Mouse (Mus musculus): ENCODE measurements around the gene Shbg.
A peak's percentile ranks its signal among the peaks of the same experiment; 100 is the strongest.

Shbg gene

GRCm38 (mm10) chr11:69601768-69602167, 15.9 kb downstream of the Shbg start:
- DNase-seq (ENCODE audit: low read depth, low spot score) = no peak

DNA sequence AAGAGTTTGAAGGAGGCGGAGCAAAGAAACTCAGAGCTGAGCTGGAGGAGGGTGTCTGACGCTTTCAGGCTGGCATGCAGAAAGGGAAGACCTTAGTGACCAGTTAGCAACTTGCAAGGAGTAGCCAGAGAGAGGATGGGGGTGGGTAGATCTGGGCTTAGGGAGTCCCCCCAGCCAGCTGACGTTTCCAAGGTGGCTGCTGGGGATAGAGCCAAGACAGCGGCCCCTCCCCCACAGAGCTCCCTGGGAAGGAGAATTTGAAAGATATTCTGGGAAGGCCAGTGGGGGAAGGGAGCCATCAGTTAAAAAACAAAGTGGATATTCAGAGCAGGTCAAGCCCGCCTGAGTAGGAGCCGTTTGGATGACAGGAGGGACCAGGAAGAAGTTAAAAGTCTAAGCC, 17.6 kb downstream of the Shbg start:
- DNase-seq (ENCODE audit: low read depth, low spot score) = no peak

- no peak for DNase-seq (ENCODE audit: low read depth, low spot score)
Measured at GRCm38 (mm10) chr11:69599436-69599835, 18.3 kb downstream of the Shbg start.

DNA sequence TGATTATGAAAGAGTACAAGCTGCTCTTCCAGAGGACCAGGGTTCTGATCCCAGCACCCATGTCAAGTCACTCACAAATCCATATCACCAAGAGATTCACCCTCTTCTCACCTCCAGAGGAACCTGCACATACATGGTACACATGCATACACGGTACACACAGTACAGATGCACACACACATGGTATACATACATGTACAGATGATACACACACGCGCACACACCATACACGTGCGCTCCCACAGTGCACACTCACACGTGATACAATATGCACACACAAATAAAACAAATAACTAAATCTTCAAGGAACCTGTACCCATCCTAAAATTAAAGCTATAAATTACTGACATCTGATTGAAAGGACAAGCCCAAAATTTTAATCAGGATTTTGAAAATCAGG, 22.9 kb downstream of the Shbg start:
- no peak for DNase-seq (ENCODE audit: low read depth, low spot score)

- no peak for DNase-seq (ENCODE audit: low read depth, low spot score)
Measured at GRCm38 (mm10) chr11:69592799-69593198, 24.9 kb downstream of the Shbg start.

DNA sequence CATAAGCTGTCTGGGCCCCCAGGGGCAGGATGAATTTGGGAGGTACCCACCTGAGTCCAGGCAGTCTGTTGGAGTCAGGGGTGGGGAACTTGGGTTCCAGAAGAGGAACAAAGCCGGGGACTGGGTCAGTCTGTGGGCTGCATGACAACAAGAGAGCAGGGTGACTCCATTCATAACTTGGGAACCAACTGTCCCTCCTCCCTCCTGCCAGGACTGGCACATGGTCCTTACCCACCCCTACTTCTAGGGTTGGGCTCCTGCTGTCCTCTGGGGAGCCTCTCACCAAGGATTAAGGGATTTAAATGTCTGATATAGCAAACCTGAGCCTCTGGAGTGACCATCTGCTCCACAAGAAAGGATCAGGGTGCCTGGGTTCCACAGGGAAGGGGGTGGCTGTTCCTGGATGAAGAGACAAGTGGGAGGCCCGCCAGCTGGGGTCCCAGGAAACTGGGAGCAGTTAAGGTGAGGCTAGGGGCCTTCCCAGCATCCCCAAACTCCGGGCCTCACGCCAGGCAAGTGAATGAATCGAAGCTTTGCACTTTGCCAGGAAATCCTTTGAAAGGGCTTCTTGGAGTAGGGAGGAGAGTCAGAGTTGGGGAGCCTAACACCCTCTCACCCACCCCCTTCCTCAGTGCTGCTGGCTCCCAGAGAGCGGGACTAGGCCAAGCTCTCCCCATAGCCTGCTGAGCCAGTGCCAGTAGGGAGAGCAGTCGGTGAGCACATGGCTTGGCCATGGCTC, 25.6 kb downstream of the Shbg start:
- no peak for DNase-seq (ENCODE audit: low read depth, low spot score)

- DNase-seq (ENCODE audit: low read depth, low spot score) = no peak
Measured at GRCm38 (mm10) chr11:69591424-69591823, 26.3 kb downstream of the Shbg start.

DNA sequence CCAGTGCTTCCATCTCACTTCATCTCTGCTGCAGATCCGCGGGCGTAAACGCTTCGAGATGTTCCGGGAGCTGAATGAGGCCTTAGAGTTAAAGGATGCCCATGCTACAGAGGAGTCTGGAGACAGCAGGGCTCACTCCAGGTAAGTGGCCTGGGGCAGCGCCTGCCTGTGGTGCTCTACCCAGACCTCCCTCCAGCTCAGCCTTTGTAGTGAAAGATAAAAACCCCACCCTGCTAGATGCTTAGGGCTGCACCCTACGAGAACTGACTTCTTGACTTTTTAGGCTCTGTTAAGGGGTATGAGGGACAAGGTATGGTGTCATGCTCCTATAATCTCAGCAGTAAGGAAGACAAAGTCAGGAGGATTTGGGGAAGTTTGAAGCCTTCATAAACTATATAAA, 27.1 kb downstream of the Shbg start:
- DNase-seq (ENCODE audit: low read depth, low spot score) = no peak

GRCm38 (mm10) chr11:69589207-69589834, 28.4 kb downstream of the Shbg start:
- DNase-seq (ENCODE audit: low read depth, low spot score) = no peak

DNA sequence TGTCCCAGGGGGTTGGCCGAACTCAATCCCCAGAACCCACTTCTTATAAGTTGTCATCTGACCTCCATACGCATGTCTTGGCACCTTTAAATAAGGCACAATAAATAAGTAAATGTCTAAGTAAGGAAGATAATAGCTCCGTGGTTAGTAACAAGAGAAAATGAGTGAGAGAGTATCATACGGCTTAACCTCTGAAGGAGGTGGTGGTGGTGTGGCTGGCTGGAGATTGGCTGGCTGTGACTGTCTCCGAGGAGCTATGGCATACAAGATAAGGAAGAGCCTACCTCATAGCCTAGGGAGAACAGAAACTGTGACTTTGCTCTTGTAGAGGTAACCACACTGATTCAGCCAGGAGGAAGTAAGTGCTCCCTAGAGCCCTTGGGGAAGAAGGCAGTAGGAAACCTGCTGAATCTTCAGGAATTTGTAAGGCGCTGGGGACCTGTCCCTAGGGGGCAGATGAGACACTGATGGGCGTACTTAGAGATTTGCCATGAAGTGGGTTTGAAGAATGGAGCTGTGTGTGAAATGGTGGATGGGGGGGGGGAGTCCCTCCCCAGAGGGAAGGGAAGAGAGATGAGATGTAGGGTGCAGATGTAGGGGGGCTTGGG, 31.9 kb downstream of the Shbg start:
- no peak for DNase-seq (ENCODE audit: low read depth, low spot score)

- DNase-seq (ENCODE audit: low read depth, low spot score) = no peak
Measured at GRCm38 (mm10) chr11:69584937-69585336, 32.8 kb downstream of the Shbg start.

DNA sequence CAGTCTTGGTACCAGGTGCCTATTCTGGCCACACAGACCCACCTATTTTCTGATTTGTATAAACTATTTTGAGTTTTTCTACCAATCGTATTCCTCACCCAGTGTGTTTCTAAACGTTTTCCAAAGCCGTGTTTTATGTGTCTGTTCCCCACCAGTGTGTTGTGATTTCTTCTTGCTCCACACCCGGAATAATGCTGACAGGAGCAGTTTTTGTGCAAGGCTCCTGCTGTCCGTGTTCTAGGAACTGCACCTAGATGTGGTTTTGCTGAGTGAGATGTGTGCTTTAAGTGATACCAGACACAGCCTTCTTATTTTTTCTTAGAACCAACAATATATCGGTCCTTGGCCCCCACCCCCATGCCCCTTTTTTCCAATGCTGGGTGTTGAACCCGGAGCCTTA, 33.7 kb downstream of the Shbg start:
- no peak for DNase-seq (ENCODE audit: low read depth, low spot score)

GRCm38 (mm10) chr11:69582230-69582805, 35.4 kb downstream of the Shbg start:
- no peak for DNase-seq (ENCODE audit: low read depth, low spot score)

- peak; percentile 40 for DNase-seq (ENCODE audit: low read depth, low spot score)
Measured at GRCm38 (mm10) chr11:69581814-69582213, 35.9 kb downstream of the Shbg start.

GRCm38 (mm10) chr11:69581147-69581688, 36.5 kb downstream of the Shbg start:
- DNase-seq (ENCODE audit: low read depth, low spot score) = peak; percentile 94

- no peak for DNase-seq (ENCODE audit: low read depth, low spot score)
Measured at GRCm38 (mm10) chr11:69580572-69581146, 37.0 kb downstream of the Shbg start.

- DNase-seq (ENCODE audit: low read depth, low spot score) = peak; percentile 99
Measured at GRCm38 (mm10) chr11:69580091-69580514, 37.6 kb downstream of the Shbg start, which contains the start of the genes Wrap53 and Trp53. Wrap53 (minus strand) TSS chr11:69580255. Trp53 (plus strand) TSS chr11:69580359.

DNA sequence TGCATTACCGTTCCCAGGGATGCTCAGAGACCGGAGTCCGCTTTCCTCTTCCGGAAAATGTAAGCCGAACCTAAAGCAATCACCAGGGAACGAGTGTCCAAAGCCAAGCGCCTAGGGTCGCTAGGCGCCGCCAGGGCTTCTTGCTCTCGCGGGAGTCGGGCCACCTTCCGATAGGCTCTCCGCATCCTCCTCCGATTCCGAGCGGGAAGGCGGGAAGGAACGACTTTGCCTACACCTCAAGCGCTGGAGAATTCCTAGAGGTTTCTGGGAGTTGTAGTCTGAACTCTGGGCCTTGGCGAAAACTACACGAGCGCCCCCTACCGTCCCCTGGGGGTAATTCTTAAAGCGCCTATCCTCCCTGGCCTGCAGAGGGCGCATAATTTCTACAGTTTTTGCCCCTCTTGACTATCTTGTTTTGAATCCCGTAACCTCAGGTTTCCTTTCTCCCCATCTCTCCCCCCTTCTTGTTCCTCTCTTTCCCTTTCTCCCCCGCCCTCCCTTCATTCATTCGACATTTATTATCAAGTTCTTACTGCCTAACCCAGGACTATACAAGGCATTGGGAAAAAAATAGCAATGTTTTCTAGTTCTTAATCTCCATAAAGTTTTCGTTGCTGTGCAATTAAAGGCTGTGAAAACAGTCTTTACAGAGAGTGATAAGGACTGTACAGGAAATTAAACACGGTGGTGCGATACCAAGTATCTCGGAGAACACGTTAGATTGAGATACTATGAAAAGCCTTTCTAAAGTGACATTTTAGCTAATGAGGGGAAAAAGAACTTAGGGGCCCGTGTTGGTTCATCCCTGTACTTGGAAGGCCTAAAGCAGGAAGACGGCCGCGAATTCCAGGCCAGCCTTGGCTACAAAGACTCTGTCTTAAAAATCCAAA, 38.3 kb downstream of the Shbg start:
- DNase-seq (ENCODE audit: low read depth, low spot score) = peak; percentile 99

DNA sequence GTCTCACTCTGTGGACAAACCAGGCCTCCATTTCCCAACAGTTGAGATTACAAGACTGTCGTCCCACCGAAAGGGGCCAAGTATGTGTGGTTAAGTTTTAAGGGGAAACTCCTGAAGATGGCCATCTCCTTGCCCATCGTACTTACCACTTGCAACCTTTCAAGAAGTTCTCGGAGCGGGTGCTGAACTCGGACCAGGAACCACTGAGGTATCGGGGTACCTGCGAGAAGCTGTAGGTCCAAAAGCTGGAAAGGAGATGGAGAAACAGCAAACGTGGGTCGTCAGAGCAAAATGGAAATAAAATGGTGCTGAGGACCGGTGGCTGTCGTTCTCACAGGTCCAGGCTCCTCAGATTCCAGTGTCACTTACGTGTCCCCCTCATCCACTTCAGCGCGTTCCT, 39.4 kb downstream of the Shbg start:
- DNase-seq (ENCODE audit: low read depth, low spot score) = no peak

- DNase-seq (ENCODE audit: low read depth, low spot score) = no peak
Measured at GRCm38 (mm10) chr11:69576307-69576706, 41.4 kb downstream of the Shbg start.

GRCm38 (mm10) chr11:69575220-69575619, 42.5 kb downstream of the Shbg start:
- DNase-seq (ENCODE audit: low read depth, low spot score) = peak; percentile 60
